Mouse (Mus musculus) large intestine, adult 2 months (tissue): ENCODE results near the gene Egln1. TPM values are rescaled to one million over a fixed set of nuclear protein-coding genes. Genes with fewer than 3 reads are reported as not detected.

Experiments used
- DNase-seq: peaks from one replicate; pipeline ENCODE4 v3.0.0-alpha.2; 2012; ENCODE audit warnings: low read depth, low spot score
- WGBS: fragments of 180-500 bp; shearing (Covaris S2); methylation state at CpG from one replicate; pipeline ENCODE4 v1.1.7; 2018; 5-methylcytosine and 5-hydroxymethylcytosine counted together
- polyA plus RNA-seq: library from polyadenylated mRNA; depleted of rRNA; stranded (reverse); fragments of >200 nt; gene quantifications from 2 replicates; pipeline ENCODE4 v1.2.3, GENCODE M21; 2012

The Egln1 gene
- polyA plus RNA-seq, 1 experiment, result 14.4 TPM

DNA sequence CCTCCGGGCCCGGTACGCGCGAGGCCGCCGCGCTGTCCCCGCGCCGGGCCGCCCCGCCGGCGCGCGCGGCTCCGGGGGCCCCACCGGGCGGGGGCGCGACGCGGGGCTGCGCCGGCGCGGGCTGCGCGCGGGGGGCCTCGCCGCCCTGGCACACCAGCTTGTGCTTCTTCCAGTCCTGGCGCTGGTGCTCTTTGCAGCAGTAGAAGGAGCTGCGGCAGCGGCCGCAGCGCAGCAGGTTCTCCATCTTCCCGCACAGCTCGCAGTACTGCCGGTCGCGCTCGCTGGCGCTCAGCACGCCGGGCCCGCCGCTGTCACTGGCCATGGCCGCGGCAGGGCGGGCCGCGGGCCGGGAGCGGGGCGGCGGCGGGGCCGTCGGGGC is 402 bp downstream of the Egln1 start:
- DNase-seq, result no peak
- WGBS, result under 1% methylated on average over 62 of the region's 62 CpGs

DNA sequence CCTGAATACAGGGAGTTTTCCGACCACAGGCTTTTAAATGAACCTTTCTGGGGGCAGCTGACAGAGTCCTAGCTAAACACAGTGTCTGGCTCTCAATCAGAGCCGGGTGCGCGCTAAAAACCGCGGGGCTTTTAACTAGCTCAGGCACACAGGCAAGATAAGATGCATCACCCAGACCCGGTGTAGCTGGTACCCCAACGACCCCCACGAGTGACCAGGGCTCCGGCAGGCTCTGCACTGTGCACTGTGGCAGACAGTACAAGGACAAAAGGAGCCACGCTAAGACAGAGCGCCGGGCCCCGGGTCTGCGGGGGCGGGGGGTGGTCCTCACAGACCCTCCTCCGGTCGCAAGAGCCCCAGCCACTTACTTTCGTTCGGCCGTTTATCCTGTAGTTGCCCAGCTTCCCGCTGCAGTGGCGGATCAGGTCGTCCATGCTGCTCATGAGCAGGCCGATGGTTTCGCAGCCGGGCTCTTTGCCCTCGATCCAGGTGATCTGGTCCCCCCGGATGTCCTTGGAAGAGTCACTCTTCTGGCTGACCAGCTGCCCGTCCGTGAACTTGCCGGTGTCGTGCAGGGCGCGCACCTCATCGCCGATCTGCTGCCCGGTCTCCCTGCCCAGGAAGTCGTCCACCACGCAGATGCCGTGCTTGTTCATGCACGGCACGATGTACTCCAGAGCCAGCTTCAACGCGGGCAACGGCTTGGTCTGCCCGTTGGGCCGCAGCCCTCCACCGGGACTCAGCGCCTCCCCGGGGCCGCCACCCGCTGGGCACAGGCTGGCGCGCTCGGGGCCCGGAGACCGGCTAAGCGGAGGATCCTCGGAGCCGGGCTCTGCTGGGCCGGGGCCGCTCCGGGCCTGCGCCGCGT is 1.0 kb downstream of the Egln1 start:
- no peak for DNase-seq
- under 1% methylated on average over 67 of the region's 67 CpGs for WGBS

DNA sequence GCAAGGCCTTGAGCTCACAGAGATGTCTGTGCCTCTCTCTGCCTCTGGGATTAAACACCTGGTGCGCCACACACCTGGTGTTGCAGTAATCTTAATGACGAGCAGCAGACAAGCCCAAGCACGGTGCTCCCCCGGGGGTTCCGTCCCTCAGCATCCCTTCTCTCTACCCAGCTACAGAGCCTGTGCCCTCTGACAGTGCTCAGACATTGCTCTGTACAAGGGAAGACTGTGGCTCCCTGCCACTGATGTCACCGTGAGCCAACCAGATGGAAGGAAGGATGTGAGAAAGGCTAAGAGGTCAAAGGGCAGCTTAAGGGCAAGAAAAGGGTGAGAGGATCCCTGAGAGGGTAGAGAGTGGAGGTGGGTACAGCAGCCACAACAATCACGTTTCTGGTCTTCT is 4.7 kb downstream of the Egln1 start:
- DNase-seq, result no peak
- WGBS, result 73% methylated on average over 7 of the region's 7 CpGs

DNA sequence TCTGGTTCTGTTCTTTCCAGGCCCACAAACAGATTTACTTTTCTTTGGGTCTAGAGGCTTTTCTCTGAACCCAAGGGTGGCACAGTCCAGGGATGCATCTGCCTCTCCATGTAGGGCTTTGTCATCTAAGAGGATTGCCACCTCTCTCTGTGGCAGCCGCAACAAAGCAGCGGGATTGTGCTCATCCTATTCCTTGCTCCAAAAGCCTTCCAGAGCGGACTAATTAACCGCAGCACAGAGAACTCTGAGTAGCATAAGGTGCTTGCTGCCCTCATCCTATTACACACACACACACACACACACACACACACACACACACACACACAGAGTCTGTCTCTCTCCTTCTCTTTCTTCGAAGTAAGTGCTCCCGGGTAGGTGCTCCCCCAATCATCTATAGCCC is 5.3 kb downstream of the Egln1 start:
- 88% methylated on average over 6 of the region's 6 CpGs for WGBS
- no peak for DNase-seq

DNA sequence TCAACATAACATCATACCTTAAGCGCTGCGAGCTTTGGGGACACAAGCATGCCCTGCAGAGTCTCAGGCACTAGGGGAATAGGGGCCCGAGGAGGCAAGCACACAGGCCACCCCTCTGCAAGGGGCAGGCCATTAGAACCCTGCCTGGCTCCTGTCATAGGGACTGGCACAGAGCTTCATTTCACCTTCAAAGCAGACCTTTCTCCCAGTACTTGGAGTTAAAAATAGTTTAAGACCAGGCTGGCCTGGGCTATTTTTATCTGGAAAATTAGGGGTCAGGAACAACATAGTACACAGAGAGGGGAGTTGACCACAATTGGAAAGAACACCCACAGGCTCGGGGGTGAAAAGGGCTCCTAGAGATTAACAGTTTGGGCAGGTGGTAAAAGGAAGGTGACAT is 11.8 kb downstream of the Egln1 start:
- DNase-seq, result no peak
- WGBS, result 90% methylated on average over 4 of the region's 4 CpGs

DNA sequence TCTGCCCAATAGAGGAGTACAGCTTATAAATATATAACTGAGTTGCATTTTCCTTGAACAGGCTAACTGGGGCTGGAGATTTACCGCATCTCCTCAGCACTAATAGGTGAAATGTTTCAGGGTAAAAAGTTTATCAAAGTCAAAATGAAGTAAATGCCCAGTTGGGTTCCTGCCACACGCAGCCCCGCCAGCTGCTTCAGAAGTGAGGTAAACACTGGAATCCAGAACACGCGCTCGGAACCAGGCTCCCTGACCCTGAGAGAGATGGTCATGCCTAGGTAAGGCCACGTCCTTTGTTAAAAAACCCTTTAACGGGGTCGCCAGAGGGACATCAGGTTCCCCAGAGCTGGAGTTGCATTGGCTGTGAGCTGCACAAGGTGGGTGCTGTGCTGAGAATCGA is 12.4 kb downstream of the Egln1 start:
- 92% methylated on average over 10 of the region's 10 CpGs for WGBS
- DNase-seq, result no peak

DNA sequence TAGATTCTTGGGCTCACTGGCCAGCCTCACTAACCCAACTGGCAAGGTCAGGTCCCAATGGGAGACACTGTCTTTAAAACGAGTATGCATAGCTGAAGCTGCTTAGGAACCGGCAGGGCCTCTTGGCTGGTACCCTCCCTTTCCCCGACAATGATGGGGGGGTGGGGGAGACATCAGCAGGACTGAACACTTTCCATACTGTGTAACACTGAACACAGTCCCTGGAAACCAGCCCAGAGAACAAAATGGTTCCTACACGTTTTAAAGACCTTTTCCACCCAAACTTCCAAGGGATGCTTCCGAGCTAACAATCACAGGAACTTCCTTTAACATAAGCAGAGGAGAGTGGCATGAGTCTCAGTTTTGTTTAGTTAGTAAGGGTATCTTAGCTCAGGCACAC is 14.0 kb downstream of the Egln1 start:
- 82% methylated on average over 5 of the region's 5 CpGs for WGBS
- no peak for DNase-seq

DNA sequence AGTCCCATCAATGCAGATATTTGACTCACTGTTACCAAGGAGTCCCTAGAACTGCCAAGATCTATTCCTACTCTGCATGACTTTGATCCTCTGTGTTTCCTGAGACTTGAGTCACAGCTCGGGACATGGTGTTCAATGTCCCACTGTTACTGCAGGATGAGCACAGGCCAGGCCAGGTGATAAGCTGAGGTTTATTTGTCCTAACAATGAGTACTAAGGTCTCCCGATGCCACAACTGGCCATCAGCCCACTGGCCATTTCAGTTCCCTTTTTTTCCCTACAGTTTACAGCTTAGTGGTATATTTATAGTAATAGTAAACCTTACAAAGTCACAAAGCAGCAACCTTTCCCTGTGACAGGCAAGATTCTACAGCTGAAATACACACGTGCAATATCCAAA is 16.7 kb downstream of the Egln1 start:
- no peak for DNase-seq
- WGBS, result 51% methylated on average over 3 of the region's 3 CpGs

DNA sequence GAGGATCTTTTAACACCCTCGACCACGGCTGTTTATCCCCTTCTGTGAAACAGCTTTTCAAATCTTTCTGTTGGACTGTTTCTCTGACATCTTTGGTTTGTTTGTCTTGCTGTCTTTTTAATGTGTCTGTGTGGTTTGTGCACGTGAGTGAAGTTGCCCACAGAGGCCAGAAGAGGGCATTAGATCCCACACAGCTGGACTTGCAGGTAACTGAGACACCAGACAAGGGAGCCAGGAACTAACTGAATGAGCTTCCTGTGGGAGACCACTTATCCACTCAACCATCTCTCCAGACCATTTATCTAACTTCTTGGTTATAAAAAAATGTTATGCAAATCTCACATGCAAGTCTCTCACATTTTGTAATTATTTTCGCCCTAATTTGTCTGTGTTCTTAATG is 18.5 kb downstream of the Egln1 start:
- WGBS, result 89% methylated on average over 4 of the region's 4 CpGs
- no peak for DNase-seq

DNA sequence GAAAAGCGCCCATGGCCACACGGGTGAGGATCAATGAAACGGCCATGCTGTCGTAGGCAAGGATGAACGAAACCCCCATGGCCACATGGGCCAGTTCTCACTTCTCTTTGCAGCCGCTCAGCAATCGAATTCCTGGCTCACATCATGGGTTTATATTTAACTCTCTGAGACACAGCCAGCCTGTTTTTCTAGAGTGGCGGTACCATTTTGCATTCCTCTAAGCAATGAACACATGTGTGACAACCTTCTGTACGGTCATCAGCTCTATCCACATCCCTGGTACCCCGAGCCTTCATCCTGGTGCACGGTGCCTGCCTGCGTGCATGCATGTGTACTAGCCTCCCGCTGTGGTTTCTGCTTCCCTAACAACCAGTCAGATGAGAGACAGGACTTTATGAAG is 19.0 kb downstream of the Egln1 start:
- 82% methylated on average over 13 of the region's 13 CpGs for WGBS
- DNase-seq, result no peak

DNA sequence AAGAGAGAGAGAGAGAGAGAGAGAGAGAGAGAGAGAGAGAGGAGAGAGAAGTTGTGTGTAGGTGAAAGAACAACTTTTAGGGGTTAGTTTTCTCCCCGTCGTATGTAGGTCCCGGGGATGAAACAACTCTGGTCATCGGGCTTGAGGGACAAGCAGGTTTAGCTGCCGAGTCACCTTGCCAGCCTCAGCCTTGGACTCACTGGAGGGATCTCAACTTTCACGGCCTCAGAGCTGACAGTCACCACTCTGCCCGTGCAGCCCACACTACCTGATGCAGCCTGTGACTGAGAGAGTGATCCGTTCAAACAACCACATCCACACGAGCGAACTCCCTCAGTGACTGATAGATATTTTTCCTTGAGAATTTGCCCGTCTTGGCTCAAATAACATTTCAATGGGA is 20.1 kb downstream of the Egln1 start:
- WGBS, result 82% methylated on average over 11 of the region's 11 CpGs

DNA sequence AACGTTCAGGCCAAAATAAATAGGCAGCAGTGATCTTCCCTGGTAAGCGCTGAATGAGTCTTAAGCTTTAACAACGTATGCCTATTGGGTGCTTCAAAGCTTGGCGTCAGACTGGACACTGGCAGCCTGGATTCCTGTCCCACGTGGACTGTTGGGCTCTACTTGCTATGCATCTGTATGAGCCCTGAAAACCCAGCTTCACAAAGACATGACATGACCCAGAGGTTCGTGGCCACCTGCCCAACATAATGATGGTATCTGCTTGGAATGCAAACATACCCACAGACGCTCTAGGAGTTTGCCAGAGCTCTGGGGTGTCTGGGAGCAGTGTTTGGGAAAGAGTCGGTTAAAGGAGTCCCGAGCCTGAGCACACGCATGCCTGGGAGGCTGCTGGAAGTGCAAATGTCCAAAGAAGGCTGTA is 22.8 kb downstream of the Egln1 start:
- WGBS, result 49% methylated on average over 10 of the region's 10 CpGs
- no peak for DNase-seq

More for the DNA sequence above, 20.1 kb downstream of the Egln1 start:
- DNase-seq, result no peak

DNA sequence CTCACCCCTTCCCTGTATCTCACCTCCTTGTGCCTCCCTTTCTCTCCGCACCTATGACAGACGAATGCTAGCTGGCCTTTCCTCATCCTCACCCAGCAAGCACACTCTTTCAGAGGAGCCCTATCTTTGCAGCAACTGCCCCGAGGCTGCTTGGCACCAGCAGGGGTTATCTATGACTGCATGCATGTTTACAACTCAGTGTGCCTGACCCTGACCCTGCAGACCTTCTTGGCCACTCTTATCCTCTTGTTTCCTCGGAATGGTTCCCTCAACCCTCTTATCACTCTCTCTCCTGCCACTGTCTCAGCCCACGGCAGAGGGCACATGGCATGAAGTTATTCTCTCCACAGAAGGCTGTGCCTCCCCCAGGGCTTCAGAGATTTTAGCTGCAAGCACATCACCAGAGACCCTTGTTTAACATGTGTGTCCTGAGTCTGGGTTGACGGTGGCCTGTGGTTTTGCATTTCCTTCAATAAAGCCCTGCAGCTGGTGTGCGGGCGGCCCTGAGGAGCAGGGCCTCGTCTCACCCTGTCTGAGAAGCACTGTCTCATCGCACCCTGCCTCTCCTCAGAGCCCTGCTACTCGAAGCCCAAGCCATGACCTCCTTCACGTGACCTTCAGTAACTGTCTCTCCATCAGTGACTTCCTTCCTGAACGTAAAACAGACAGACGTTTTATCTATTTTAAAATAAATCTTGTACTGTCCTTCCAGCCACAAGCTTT is 23.4 kb downstream of the Egln1 start:
- no peak for DNase-seq
- WGBS, result 72% methylated on average over 14 of the region's 14 CpGs

DNA sequence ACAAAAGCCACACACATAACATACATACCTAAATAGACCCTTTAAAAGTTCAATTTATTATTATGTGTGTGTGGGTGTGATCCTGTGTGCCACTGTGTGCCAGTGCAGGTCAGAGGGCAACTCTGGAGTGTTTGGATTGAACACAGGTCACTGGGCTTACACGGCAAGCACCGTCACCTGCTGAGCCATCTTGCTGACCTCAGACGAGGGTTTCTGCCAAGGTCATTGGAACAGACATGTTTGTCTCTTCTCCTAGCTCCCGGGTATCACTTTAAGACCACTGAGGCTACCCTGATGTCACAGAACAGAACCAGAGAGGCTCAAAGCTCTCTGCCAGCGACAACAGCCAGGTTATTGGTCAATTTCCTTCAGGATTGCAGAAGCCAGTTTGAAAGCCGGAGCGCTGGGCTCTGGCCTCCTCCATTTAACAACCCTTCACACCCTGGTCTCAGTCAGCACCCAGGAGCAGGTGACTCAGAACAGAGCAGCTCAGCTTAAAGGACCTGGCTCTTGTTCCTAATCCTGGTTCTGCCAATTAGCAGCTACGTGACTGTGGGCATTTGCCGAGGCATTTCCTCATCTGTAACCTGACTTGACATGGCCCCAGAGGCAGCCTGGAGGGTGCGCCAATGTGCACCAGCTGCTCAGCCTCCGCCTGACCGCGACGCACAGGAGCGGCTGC is 25.0 kb downstream of the Egln1 start:
- WGBS, result 70% methylated on average over 15 of the region's 15 CpGs
- DNase-seq, result no peak

DNA sequence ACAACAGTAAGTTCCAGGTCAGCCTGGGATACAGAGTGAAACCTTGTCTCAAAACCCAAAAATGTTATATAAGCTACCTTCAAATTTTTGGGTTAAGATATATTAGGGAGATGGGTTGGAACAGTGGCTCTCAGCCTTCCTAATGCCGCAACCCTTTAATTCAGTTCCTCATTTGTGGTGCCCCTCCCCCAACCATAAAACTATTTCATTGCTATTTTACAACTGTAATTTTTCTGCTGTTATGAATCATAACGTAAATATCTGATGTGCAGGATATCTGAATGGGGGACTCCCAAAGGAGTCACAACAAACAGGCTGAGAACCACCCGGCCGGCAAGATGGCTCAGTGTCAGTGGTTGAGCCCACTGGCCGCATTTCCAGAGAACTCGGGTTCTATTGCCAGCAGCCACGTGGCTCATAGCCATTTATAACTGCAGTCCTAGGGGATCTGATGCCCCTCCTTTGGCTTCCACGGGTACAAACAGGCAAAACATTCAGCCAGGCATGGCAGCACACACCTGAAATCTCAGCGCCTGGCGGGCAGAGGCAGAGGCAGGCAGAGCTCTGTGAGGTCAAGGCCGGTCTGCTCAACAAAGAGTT is 26.5 kb downstream of the Egln1 start:
- WGBS, result 14% methylated on average over 11 of the region's 11 CpGs
- DNase-seq, result no peak

DNA sequence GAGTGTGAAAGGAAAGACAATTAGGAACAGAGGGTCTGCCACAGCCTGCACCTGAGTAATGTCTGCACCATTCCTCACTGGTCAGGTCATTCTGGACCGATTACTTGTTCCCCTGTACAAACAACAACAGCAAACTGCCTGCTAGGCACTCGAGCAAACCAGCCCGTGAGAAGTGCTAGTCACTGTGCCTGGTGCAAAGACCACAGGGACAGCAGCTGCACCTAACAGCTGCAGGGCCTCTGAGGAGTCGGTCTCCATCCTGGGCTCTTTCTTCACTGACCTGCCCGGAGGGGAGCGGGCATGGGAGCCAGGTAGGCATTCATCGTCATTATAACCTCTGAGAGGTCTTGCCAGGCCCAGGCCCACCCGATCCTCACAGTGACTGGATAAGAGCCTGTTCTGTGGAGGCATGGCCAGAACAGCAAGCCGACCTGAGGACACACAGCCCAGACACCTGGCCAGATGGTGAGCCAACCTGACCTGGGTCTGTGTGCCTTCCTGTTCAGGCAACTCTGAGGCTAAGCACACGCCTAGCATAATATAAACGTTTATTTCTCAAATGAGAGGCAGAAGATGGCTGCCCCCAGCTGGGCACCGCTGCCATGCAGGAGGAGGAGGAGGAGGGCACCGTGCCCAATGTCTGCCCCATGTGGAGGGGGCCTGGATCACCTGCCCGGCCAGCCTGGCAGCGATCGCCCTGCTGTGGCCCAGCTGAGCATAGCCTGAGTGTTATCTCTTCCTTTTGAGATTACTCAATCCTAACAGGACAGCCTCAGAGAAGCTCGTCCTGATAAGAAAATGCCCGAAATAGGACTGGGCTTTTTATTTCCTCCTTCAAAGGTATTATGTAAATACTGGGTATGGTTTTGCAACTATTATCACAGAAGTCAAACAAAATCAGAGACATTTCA is 27.5 kb downstream of the Egln1 start:
- 21% methylated on average over 18 of the region's 18 CpGs for WGBS
- DNase-seq, result no peak

DNA sequence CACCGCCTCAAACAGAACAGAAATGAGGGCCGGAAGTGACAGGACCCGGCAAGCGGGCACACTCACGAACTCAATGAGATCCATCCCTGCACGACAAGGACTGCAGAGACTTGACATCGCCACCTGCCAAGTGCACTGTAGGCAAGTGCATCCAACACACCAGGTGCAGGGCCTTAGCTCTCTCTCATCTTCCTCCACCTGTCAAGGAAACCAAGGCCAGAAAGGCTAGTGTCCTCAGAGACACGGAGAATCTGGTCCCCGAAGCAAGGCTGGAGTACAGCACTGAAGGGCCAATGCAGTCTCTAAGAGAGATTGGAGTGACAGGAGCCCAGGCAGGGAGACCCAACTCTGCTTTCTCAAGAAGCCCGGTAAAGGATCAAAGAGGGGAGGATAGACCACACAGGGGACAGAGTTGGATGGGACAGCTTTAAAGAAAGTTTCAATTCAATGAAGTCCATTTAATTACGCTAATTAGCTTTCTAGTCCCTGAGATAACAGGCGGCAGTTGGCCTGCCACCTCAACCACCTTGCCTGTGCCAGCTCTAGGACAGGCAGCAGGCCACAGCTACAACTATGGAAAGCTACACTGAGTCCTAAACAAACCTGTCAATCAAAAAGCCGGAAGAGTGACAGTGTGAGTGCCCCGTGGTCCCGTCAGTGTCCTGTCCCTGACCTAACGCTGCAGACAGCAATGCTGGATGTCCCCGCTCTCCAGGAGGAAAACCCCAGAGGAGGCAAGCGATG is 31.2 kb downstream of the Egln1 start:
- no peak for DNase-seq
- WGBS, result 82% methylated on average over 18 of the region's 18 CpGs

DNA sequence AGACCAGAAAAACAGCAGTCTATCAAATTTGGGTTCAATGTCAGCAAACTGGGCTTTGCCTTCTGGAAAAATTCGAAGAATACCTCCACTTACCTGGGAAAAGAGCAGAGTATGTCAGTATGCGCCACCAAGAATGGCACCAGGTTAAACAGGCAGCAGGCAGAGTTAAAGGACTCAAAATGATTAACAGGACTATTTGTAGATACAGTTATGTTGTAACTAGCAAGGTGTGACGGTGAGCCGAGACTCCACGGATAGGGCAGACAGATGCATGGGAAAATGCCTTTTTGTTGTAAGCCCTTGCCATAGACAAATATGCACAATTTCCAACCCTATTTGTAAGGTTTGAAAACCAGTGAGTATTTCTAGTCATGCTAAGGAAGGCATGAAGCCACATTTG is 35.1 kb downstream of the Egln1 start:
- over 99% methylated on average over 5 of the region's 5 CpGs for WGBS
- no peak for DNase-seq
